Mouse (Mus musculus) olfactory bulb, adult 2 months (tissue): Measurements from ENCODE around the gene Snapc2. TPM values are rescaled to one million over a fixed set of nuclear protein-coding genes. Genes with fewer than 3 reads are reported as not detected.
A peak's percentile ranks its signal among the peaks of the same experiment; 100 is the strongest.

Source experiments
- H3K27ac ChIP-seq: fragments of 200-500 bp; 2 replicates; pipeline ENCODE4 v1.5.1; 2012; ENCODE audit warnings: low read depth, low read length; ENCODE audit not compliant: insufficient read depth
- H3K4me1 ChIP-seq: fragments of 200-500 bp; 2 replicates; pipeline ENCODE4 v1.6.1; 2012; ENCODE audit warnings: low read length; ENCODE audit not compliant: control insufficient read depth, insufficient read depth
- H3K4me3 ChIP-seq: fragments of 200-500 bp; 2 replicates; pipeline ENCODE4 v1.5.1; 2012; ENCODE audit warnings: mild to moderate bottlenecking, low read depth, low read length, moderate library complexity; ENCODE audit not compliant: insufficient read depth
- CTCF ChIP-seq: fragments of 200-500 bp; IDR thresholded peaks from 2 replicates; pipeline ENCODE4 v1.5.1; 2012; ENCODE audit warnings: low read depth, mild to moderate bottlenecking, low read length, moderate library complexity; ENCODE audit not compliant: insufficient read depth
- POLR2A ChIP-seq: fragments of 200-500 bp; IDR thresholded peaks from 2 replicates; pipeline ENCODE4 v1.6.1; 2012; ENCODE audit warnings: mild to moderate bottlenecking, low read depth, low read length, moderate library complexity; ENCODE audit not compliant: insufficient read depth
- WGBS: fragments of 180-500 bp; shearing (Covaris S2); methylation state at CpG from one replicate; pipeline ENCODE4 v1.1.7; 2018; 5-methylcytosine and 5-hydroxymethylcytosine counted together
- polyA plus RNA-seq: library from polyadenylated mRNA; stranded (reverse); fragments of >200 nt; gene quantifications from 2 replicates; pipeline ENCODE4 v1.2.4, GENCODE M21; 2012; ENCODE audit warnings: low replicate concordance; ENCODE audit not compliant: missing spikeins, insufficient read depth, insufficient read length

Gene Snapc2
- not detected in 2 replicates for polyA plus RNA-seq

- WGBS: 1% methylated on average over 69 of the region's 69 CpGs
- H3K4me3 ChIP-seq: peak within 1 kb of the TSS; percentile 92
- TF ChIP-seq POLR2A (peak; percentile 53), CTCF (no peak)
Observed at GRCm38 (mm10) chr8:4252934-4253841, at the start of gene Snapc2. TSS of gene Snapc2 (plus strand) at chr8:4253080.

DNA sequence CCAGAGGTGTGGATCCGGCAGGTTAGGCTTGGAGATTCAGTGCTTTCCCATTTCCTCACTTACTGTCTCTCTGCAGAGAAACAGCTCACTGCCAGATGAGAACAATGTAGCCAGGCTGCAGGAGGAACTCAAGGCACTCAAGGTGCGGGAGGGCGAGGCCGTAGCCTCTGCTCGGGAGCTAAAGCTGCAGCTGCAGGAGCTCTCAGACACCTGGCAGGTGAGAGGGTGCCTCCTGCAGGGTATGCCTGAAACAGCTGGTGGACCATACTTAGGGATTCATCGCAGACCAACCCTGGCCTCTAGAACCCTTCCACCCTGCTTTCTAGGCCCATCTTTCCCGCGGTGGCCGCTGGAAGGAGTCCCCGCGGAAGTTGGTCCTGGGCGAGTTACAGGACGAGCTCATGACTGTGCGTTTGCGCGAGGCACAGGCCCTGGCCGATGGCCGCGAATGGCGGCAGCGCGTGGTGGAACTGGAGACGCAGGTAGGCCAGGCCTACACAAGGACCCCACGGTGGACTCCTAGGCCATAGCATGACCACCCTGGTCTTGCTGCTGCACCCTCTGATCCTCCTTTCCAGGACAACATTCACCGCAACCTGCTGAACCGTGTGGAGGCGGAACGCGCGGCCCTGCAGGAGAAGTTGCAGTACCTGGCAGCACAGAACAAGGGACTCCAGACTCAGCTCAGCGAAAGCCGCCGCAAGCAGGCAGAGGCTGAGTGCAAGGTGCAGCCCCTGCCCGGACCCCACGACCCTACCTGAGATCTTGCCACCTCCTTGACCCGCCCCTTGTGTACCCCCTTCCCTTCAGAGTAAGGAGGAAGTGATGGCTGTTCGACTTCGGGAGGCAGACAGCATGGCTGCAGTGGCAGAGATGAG, 47.4 kb upstream of the Snapc2 start:
- Histone ChIP-seq H3K4me3 (no peak overlapping the region), H3K4me1 (peaks cover 10% of the 10 kb centered on the region), H3K27ac (no peak overlapping the region)
- 65% methylated on average over 38 of the region's 38 CpGs for WGBS
- TF ChIP-seq POLR2A: no peak
- no peak for TF ChIP-seq CTCF

More at GRCm38 (mm10) chr8:4252934-4253841, at the start of gene Snapc2:
- peak within 1 kb of the TSS; percentile 70 for H3K27ac ChIP-seq
- peaks cover 40% of the 10 kb centered on the region for H3K4me1 ChIP-seq

GRCm38 (mm10) chr8:4206182-4207015, 46.5 kb upstream of the Snapc2 start:
- no peak overlapping the region for H3K4me3 ChIP-seq
- peaks cover 14% of the 10 kb centered on the region for H3K4me1 ChIP-seq
- no peak for TF ChIP-seq CTCF
- no peak for TF ChIP-seq POLR2A
- 46% methylated on average over 44 of the region's 44 CpGs for WGBS
- H3K27ac ChIP-seq: no peak overlapping the region

GRCm38 (mm10) chr8:4207016-4207350, 45.9 kb upstream of the Snapc2 start:
- WGBS: 84% methylated on average over 2 of the region's 2 CpGs
- Histone ChIP-seq H3K27ac (no peak overlapping the region), H3K4me3 (no peak overlapping the region), H3K4me1 (peaks cover 12% of the 10 kb centered on the region)
- TF ChIP-seq POLR2A (no peak), CTCF (no peak)

- H3K27ac ChIP-seq: no peak overlapping the region
- TF ChIP-seq POLR2A (no peak), CTCF (no peak)
- H3K4me1 ChIP-seq: peaks cover 38% of the 10 kb centered on the region
- WGBS: 40% methylated on average over 6 of the region's 6 CpGs
- H3K4me3 ChIP-seq: no peak overlapping the region
Observed at GRCm38 (mm10) chr8:4211097-4211496, 41.8 kb upstream of the Snapc2 start.

DNA sequence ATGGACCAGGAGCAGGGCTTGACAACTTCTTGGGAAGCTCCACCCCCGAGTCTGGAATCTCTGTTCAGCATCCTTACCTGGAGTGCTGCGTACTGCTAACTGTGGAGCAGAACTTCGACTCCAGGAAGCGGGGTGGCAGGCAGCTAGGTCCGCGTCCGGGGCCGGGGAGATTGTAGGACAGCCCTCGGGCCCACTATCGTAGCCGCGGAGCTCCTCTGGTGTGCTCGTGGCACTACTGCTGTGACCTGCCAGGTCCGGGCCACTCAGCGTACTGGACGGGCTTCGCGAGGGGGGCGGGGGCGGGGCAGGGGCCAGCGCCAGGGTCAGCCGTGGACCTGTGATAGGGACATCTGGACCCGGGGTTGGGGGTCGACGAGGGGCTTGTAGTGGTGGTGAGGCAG, 40.1 kb upstream of the Snapc2 start:
- H3K4me3 ChIP-seq: peak overlapping the region; percentile 29
- under 1% methylated on average over 25 of the region's 25 CpGs for WGBS
- peaks cover 39% of the 10 kb centered on the region for H3K4me1 ChIP-seq
- no peak for TF ChIP-seq POLR2A
- H3K27ac ChIP-seq: no peak overlapping the region

DNA sequence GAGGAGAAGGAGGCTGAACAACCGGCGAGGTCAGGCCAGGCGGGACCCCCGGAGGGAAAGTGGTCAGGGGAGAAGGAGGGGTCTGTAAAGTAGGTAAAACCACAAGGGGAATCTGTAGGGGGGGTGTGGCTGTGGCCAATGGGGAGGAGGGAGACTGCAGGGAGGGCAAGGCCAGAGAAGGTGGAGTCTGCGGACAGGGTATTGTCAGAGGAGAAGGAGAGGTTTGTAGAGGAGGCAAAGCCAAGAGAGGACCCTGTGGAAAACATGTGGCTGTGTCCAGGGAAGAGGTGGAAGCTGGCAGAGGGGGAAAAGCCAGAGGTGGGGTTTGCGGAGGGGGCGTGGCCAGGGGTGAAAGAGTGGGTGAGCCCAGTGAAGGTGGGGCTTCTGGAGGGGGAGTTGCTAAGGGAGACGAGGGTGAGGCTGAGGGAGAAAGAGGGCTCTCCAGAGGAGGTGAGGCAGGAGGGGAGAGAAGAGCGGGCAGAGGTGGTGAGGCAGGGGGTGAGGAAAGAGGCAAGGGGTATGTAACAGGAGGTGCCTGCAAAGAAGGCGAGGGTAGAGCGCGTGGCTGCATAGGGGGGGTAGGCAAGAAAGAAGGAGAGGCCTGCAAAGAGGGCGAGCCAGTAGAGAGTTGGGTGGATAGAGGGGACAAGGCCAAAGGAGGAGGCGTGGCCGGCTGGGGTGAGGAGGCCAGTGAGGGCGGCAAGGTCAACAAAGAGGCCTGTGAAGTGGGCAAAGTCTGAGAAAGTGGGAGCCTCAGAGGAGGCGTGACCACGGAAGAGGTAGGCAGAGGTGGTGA, 39.5 kb upstream of the Snapc2 start:
- Histone ChIP-seq H3K27ac (no peak overlapping the region), H3K4me1 (peaks cover 39% of the 10 kb centered on the region), H3K4me3 (peak overlapping the region; percentile 29)
- TF ChIP-seq CTCF: no peak
- no peak for TF ChIP-seq POLR2A
- 17% methylated on average over 18 of the region's 18 CpGs for WGBS
